Mouse (Mus musculus): ENCODE data around the gene Drc3. TPM values are rescaled to one million over a fixed set of nuclear protein-coding genes. Genes with fewer than 3 reads are reported as not detected.
"Not testable (repeated sequence)": the region's sequence is repeated elsewhere in the genome, so short reads cannot be mapped to it uniquely, and the experiment has no call there.

Gene Drc3
- polyA plus RNA-seq, 1 experiment from 2014 or later = 4.5 TPM

DNA sequence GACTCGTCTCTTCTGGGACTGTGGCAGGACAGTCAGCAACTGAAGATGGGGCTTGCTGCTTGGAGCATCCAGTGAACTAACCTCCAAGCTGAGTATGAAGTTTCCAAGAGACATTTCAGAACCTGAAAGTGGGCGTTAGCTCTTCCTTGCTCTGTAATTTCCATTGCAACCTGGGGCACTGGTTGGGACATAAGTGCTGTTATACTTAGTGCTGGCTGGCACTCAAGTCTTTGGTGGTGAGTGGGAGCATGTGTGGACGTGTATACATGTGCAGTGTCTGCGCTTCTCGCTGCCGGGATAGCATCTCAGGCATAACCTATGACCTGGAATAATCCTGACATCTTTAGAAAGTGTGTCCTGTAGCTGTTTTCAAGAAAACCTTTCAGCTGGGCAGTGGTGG is 38.2 kb downstream of the Drc3 start:
- no peak for DNase-seq (ENCODE audit: low spot score)

DNA sequence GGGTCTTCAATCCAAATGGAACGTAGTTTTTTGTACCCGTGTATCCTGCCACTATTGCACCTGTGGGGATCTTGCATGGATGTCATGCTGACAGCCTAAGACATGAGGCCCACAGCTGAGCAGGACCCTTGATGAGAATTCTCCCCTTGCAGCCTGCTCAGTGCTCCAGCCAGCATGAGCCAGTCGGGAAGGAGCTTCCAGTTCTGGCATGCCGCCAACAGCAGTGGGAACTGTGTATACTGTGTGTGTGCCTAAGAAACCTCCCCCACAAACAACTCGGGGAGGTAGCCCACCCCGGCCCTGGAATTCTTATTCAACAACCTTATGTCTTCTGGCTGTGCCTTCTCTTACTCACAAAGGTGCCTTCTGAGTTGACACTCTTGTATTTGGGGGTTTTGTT is 43.4 kb downstream of the Drc3 start:
- no peak for DNase-seq (ENCODE audit: low spot score)

DNA sequence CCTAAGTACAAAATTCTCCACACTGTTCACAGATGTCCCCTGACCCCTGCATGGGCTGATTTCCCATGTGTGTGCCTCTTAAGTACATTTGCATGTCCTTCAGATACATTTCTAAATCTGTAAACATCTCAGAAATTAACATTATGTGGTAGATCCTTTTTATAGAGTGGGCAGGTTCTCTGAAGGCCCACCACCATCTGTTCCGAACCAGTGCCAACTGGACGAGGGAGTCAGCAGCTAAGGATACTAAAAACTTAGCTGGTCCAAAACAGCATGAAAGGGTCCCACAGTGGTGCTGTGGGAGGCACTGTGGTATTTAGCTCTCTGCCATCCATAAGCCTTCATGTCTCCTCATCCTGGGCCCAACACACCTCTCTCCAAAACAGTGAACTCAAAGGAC is 44.0 kb downstream of the Drc3 start:
- DNase-seq (ENCODE audit: low spot score) = no peak

DNA sequence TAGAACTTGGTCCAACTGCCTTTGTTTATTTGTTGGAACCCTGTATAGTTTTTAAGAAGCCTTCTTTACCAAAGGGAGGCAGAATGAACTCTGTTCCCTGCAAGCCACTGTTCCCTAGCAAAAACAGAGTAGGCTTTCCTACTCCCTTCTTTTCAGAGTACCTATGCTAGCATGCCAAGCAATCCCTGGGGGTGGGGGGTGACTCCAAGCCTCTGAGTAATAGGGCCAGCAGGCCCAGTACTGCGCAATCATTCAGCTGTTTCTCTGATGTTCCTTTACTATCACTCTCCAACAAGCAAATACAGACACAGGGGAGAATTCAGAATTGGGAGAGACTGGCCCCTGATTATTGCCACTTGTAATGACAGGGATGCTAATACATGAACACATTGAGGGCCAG is 53.5 kb downstream of the Drc3 start:
- DNase-seq (ENCODE audit: low spot score) = no peak

DNA sequence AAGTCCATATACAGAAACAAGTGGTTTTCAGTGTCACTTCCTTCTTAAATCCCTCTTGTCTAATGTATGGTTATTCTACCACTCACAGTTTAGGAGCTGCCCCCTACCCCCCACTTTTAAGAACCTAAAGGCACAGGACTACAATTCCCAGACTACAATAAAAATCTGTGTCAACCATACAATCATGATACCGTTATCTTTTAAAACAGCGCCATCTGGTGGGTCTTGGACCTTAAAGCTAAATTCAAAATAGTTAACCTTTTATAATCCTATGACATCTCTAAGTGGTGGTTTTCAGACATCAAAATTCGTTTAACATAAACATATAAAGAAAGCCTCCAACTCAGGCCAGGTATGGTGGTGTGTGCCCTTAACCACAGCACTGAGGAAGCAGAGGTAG is 59.0 kb downstream of the Drc3 start:
- peak; percentile 83 for DNase-seq (ENCODE audit: low spot score)

DNA sequence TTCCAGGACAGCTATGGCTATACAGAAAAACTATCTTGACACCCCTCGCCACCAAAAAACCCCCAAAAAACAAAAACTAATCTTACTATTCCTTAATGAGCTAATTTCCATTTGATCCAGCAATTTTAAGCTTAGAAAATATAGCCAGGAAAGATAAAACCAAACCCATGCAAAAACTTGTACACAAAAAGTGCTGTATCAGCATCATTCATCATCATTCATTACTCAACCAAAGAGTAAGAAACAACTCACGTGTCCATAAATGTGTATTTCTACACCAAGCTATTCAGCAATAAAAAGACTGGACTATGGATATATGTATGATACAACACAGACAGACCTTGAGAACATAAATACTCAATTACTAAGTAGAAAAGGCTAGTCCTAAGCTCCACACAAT is 59.8 kb downstream of the Drc3 start:
- DNase-seq (ENCODE audit: low spot score) = no peak

DNA sequence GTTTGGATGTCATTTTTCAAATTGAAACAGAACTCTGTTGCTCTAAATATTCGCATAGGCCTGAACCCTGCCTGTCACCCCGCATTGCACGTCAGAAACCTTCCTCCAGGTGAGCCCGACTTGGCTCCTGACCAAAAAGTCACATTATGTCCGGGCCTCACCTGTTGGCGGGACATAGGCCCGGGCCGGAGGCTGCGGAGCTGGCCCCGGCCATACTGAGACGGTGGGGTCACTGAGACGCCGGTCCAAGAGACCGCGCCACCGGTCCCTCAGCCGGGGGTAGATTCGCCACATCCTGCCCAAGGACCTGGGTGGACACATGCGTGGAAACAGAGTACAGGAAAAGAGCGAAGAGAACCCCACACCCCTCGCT is 63.4 kb downstream of the Drc3 start:
- no peak for DNase-seq (ENCODE audit: low spot score)

DNA sequence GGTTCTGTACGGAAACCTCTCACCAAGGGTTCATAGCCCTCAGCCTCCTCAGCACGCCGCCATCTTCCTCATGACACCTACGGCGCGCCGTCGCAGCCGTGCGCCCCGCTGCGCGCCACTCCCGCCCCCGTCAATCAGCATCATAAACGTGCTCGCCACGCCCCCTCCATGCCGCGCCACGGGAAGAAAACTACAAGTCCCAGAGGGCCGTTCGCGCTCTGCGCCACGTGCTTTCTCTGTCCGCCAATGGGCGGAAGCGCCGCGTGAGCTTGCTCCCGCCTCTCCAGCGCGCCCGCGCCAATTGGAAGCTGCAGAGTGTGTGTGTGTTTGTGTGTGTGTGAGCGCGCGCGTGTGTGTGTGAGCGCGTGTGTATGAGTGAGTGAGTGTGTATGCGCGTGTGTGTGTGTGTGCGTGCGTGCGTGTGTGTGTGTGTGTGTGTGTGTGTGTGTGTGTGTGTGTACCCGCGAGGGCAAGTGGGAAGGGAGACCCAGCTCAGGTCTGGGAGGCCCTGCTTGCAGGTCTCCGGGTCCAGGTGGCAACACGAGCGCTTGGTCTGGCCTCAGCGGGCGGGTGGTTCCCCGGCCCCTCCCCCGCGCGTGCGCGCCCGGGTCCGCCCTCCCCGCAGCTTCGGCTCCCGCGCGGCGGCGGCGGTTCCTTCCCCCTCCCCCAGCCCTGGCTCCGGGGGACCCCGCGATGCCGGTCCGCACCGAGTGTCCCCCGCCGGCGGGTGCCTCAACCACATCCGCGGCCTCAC is 64.0 kb downstream of the Drc3 start, which contains the start of gene Gid4:
Gid4 (plus strand) TSS at position 183 of the 754 bp plus-strand sequence.
- DNase-seq (ENCODE audit: low spot score) = peak; percentile 99

DNA sequence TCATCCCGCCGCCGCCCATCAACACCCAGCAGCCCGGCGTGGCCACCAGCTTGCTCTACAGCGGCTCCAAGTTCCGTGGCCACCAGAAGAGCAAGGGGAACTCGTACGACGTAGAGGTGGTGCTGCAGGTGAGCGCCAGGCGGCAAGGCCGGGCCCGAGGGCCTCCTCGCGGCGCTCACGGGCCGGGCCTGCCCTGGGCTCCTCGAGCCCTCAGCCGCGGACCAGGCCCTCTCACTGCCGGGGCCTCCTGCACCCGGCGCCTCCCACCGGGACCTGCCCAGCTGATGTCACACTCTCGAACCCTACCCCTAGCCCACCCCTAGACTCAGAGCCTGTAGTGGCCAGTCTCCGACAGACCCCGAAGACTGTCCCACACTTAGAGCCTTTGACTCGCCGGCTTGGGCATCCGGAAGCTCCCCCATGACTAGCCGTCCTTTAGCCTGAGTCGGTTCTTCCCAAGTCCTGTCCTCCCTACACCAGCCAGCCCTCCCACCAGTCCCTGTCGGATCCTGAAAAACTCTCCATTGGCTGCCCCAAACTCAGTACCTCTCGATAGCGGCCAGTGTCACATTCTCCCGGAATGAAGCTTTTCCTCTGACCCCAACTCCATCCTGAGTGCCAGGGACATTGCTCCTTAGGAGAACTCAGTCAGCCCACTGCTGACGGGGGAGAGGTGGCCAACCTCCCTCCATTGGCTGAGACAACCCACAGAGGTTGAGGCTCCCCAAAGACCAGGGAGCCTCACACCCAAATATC is 64.8 kb downstream of the Drc3 start, which contains the start of gene Atpaf2:
Atpaf2 (minus strand) TSS at position 741 of the 756 bp plus-strand sequence.
- no peak for DNase-seq (ENCODE audit: low spot score)

DNA sequence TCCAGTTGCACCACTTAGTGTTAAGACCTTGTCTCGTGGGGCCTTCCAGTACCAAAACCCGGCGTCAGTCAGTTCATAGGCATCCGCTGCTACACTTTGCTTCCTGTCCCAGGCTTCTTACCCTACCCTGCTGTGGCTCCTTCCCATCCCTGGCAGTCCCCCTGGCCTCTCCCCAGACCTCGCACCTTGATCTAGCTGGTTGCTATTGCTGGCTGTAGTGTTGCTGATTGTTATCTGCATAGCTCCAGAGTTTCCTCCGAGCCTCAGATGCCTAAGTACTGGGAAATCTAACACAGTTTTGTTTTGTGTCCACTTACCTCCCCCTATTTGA is 65.3 kb downstream of the Drc3 start:
- peak; percentile 43 for DNase-seq (ENCODE audit: low spot score)

DNA sequence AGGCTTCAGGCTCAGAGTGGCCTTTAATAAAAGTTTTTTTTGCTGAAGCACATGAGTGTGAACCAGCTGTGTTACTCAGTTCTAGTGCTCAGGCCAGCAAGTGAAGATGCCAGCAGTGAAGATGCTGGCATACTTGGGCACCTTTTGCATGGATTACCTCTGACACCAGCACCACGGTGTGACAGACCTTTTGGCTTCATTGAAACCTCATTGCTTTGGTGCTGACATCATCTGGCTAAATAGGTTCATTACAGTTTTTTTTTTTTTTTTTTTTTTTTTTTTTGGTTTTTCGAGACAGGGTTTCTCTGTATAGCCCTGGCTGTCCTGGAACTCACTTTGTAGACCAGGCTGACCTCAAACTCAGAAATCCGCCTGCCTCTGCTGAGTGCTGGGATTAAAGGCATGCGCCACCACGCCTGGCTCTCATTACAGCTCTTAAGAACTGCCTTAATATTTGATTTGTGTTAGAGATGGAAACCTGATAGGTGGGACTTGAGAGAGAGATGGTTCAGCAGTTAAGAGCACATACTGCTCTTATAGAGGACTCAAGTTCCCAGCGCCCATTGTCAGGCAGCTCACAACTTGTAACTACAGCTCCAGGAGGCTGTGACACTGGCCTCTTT is 69.0 kb downstream of the Drc3 start:
- peak; percentile 37 for DNase-seq (ENCODE audit: low spot score)

DNA sequence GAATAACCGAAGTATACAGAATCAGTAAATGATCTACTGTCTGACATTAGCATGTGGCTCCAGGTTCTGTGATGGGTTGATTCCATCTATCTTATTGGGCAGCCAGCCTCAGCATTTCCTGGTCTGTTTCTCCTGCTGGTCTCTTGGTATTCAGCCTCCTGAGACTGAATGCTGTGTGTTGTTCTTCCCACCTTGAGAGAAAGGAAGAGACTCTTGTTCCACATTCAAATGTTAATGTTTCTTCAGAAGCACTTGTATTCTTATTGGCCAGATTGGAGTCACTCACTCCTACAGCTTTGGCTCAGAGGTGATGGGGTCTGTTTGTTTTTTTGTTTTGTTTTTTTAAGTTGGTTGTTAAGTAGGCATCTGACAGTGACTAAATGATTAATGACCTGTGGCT is 69.9 kb downstream of the Drc3 start:
- no peak for DNase-seq (ENCODE audit: low spot score)

DNA sequence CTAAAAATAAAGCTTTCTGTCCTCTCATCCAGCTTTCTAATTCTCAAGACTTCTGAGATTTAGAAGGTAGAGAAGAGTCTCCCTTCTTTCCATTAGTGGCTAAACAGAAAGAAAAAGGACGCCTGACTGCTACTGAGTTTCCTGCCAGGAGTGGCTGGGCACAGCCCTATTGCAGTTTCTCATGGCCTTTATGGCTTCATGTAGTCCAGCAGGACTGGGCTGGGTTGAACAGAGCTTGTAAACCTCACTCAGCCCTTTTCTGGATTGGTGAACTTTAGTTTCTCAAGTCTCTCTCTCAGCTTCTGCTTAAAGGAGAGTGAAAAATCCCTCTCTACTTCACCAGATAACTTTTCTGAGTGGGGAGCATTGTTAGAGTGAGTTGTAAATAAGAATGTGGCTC is 73.3 kb downstream of the Drc3 start:
- DNase-seq (ENCODE audit: low spot score) = no peak

DNA sequence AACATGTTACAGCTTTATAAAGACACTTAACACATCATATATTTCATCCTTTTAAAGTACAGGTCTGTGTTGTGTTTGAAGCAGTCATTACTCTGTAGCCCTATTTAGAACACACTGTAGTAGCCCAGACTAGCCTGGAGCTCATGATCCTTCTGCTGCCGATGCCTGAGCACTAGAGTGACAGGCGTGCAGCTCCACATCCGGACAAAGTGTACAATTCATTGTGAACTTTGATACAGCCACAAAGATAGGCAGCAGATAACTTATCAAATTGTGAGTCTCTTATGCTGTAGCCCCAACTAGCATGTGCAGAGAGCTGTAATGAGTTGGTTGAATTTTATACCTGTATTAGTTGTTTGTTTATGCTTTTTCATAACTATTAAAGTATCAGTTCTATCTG is 74.5 kb downstream of the Drc3 start:
- no peak for DNase-seq (ENCODE audit: low spot score)

DNA sequence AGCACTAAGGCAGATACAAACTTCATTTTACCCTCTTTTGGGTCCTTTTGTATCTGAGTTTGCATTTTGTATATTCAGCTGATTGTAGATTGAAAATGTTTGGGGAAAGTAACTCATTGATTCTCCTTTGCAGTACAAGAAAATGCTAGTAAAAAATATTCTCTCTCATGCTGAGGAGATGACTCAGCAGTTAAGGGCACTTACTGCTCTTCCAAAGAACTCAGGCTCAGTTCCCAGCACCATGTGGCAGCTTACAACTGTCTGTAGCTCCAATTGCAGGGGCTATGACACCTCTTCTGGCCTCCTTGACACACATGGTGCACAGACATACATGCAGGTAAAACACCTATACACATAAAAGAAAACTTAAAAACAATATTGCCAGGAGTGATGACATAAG is 80.4 kb downstream of the Drc3 start:
- no peak for DNase-seq (ENCODE audit: low spot score)

DNA sequence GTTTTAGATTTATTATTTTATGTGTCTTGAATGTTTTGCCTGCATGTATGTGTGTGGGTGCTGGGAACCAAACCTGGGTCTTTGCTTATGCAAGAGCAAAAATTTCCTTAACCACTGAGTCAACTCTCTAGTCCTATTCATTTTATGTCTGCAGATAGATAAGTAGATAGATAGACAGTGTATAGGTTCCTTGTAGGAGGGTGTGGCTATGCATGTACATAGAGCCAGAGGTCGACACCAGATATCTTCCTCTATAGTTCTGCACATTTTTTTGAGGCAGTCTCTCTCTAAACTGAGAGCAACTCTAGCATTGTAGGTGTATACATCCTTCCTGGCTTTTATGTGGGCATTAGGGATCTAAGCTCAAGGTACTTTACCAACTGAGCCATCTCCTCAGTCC is 82.0 kb downstream of the Drc3 start:
- DNase-seq (ENCODE audit: low spot score) = no peak

DNA sequence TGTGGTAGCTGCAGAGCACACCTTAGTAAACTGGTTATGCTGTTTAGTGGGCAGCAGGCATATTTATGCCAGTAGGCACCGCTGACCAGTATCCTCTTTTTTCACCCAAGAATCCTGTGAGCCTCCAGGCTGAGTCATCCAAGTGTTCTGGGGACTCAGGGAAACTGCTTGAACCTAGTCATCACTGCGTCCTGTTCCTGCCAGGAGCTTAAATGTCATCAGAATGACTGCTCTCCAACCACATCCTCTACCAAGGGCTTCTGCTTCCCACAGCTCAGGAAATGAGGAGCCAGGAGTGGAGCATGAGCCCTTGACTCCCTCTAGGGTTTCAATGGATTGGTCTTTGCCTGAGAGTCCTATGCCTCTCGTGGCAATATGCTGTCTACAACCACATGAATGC is 83.5 kb downstream of the Drc3 start:
- DNase-seq (ENCODE audit: low spot score) = no peak

DNA sequence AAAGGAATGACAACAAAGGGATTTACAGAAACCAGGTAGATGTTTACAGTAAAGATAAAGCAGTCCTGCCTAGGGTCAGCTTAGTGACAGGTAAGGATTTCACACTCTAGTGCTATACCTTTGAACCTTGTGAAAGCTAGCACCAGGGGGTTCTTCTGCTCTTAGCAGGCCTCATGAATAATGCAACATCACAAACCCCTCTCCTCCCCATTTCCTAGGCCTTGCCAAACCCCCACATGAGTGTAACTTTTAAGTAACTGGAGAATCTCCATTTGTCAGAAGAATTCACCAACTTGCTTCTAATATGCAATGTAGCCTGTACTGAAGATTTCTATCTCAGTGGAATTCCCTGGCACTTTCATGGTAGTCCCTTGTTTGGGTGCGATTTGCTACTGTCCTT is 86.5 kb downstream of the Drc3 start:
- not testable (repeated sequence) for DNase-seq (ENCODE audit: low spot score)

DNA sequence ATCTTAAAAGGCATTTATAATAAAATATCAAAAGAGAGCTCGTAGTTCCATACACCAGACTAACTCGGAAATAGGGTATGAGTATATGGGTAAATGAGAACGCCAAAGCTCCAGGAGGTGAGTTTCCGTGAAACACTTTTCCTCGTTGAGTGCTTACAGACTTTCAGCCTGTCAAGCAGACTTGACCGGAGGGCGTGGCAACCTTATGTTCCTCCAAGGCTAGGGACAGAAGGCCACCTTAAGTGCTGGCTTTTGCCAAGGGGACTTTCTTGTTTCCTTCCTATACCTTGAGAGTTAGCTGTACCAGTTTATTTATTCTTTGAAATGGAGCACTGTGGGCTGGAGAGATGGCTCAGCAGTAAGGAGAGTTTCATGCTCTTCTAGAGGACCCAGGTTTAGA is 87.0 kb downstream of the Drc3 start:
- DNase-seq (ENCODE audit: low spot score) = no peak

DNA sequence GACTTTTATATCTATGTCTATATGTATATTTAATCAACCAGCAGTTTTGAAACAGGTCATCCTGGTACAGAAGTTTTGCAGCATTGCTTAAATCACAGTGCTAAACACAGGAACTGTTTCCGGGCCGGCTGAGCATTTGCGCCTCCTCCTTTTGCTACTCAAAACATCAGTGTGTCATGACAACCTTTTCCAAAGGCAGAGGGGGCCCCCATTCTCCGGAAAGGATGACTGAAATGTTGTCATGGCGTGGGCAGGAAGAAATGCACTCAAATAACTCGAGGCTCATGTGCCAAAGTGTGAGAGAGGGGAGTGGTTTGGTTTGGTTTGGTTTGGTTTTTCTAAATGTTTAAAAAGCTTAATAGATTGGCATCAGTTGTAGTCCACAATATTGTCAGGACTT is 89.8 kb downstream of the Drc3 start:
- DNase-seq (ENCODE audit: low spot score) = no peak

All from thymus, postnatal 0 days (tissue).